Mouse (Mus musculus) ES-Bruce4 (cell line): ENCODE measurements at regions not wholly inside any gene's neighbourhood (a gene's known extent, or its start where the extent isn't known, plus 50 kb on each side); places are given as distances from the start of the nearest gene placed in this dataset.

Experiments used
- CTCF ChIP-seq: IDR thresholded peaks from one replicate; pipeline ENCODE4 v1.8.1; 2011; ENCODE audit warnings: low read depth, low read length
- EP300 ChIP-seq: IDR thresholded peaks from 2 replicates; pipeline ENCODE4 v1.6.1; 2011; ENCODE audit warnings: low read depth, low read length; ENCODE audit not compliant: insufficient read depth
- POLR2A ChIP-seq: IDR thresholded peaks from one replicate; pipeline ENCODE4 v1.8.1; 2011; ENCODE audit warnings: low read length; ENCODE audit not compliant: insufficient read depth

GRCm38 (mm10) chr16:87267954-87268804 is 85.8 kb upstream of the N6amt1 start:
- TF ChIP-seq CTCF (no peak), POLR2A (no peak), EP300 (no peak)
